Mouse (Mus musculus): Measurements from ENCODE around the gene A530064D06Rik.
"Not testable (repeated sequence)": the region's sequence is repeated elsewhere in the genome, so short reads cannot be mapped to it uniquely, and the experiment has no call there.

A530064D06Rik gene

GRCm38 (mm10) chr17:48167103-48167502 is at the start of gene A530064D06Rik:
Gene A530064D06Rik (minus strand): TSS chr17:48167275.
- DNase-seq (ENCODE audit: extremely low spot score): not testable (repeated sequence)

GRCm38 (mm10) chr17:48215429-48215828 is 48.4 kb upstream of the A530064D06Rik start:
- DNase-seq (ENCODE audit: extremely low spot score): no peak

- DNase-seq (ENCODE audit: extremely low spot score): no peak
Measured at GRCm38 (mm10) chr17:48213511-48213910, 46.4 kb upstream of the A530064D06Rik start.

GRCm38 (mm10) chr17:48212596-48212995 is 45.5 kb upstream of the A530064D06Rik start:
- no peak for DNase-seq (ENCODE audit: extremely low spot score)

- DNase-seq (ENCODE audit: extremely low spot score): no peak
Measured at GRCm38 (mm10) chr17:48203086-48203485, 36.0 kb upstream of the A530064D06Rik start.

GRCm38 (mm10) chr17:48192366-48192765 is 25.3 kb upstream of the A530064D06Rik start:
- no peak for DNase-seq (ENCODE audit: extremely low spot score)

- no peak for DNase-seq (ENCODE audit: extremely low spot score)
Measured at GRCm38 (mm10) chr17:48185252-48185651, 18.2 kb upstream of the A530064D06Rik start.

- DNase-seq (ENCODE audit: extremely low spot score): no peak
Measured at GRCm38 (mm10) chr17:48157382-48158076, 9.5 kb downstream of the A530064D06Rik start.

GRCm38 (mm10) chr17:48146120-48146519 is 21.0 kb downstream of the A530064D06Rik start, which contains the start of gene 9830107B12Rik:
Gene 9830107B12Rik (minus strand): TSS chr17:48146268.
- no peak for DNase-seq (ENCODE audit: extremely low spot score)

GRCm38 (mm10) chr17:48132810-48133209 is 34.3 kb downstream of the A530064D06Rik start:
- no peak for DNase-seq (ENCODE audit: extremely low spot score)

GRCm38 (mm10) chr17:48120456-48120855 is 46.6 kb downstream of the A530064D06Rik start:
- no peak for DNase-seq (ENCODE audit: extremely low spot score)

GRCm38 (mm10) chr17:48119656-48120055 is 47.4 kb downstream of the A530064D06Rik start:
- DNase-seq (ENCODE audit: extremely low spot score): peak; percentile 85

GRCm38 (mm10) chr17:48118570-48118969 is 48.5 kb downstream of the A530064D06Rik start:
- DNase-seq (ENCODE audit: extremely low spot score): no peak

- DNase-seq (ENCODE audit: extremely low spot score): peak; percentile 60
Measured at GRCm38 (mm10) chr17:48110547-48111287, 56.4 kb downstream of the A530064D06Rik start.

GRCm38 (mm10) chr17:48108520-48108919 is 58.6 kb downstream of the A530064D06Rik start:
- no peak for DNase-seq (ENCODE audit: extremely low spot score)

GRCm38 (mm10) chr17:48107862-48108261 is 59.2 kb downstream of the A530064D06Rik start:
- no peak for DNase-seq (ENCODE audit: extremely low spot score)

- no peak for DNase-seq (ENCODE audit: extremely low spot score)
Measured at GRCm38 (mm10) chr17:48107333-48107732, 59.7 kb downstream of the A530064D06Rik start.

- DNase-seq (ENCODE audit: extremely low spot score): peak; percentile 91
Measured at GRCm38 (mm10) chr17:48100441-48101417, 66.3 kb downstream of the A530064D06Rik start.

- peak; percentile 39 for DNase-seq (ENCODE audit: extremely low spot score)
Measured at GRCm38 (mm10) chr17:48099312-48099711, 67.8 kb downstream of the A530064D06Rik start.

Measured in embryo, embryonic 9.5 days (tissue).